Mouse (Mus musculus) midbrain, embryonic 15.5 days (tissue): Measurements from ENCODE around the gene Olfr1097. TPM values are rescaled to one million over a fixed set of nuclear protein-coding genes. Genes with fewer than 3 reads are reported as not detected.

Experiments
- ATAC-seq: fragments of 200-750 bp; cut with Nextera tagmentation; replicated peaks from 2 replicates; pipeline ENCODE4 v1.8.0; 2017; ENCODE audit warnings: moderate TSS enrichment
- H3K27ac ChIP-seq: fragments of 300-500 bp; sonication (generic); 2 replicates; pipeline ENCODE4 v1.5.1; 2015; ENCODE audit warnings: mild to moderate bottlenecking, inconsistent platforms
- H3K27me3 ChIP-seq: fragments of 300-500 bp; sonication (generic); replicated peaks from 2 replicates; pipeline ENCODE4 v1.6.1; 2015; ENCODE audit warnings: inconsistent platforms
- H3K36me3 ChIP-seq: fragments of 300-500 bp; sonication (generic); replicated peaks from 2 replicates; pipeline ENCODE4 v1.6.1; 2015; ENCODE audit warnings: inconsistent platforms
- H3K4me1 ChIP-seq: fragments of 300-500 bp; sonication (generic); 2 replicates; pipeline ENCODE4 v1.6.1; 2015; ENCODE audit warnings: inconsistent platforms
- H3K4me2 ChIP-seq: fragments of 300-500 bp; sonication (generic); 2 replicates; pipeline ENCODE4 v1.6.1; 2015; ENCODE audit warnings: inconsistent platforms, mild to moderate bottlenecking, moderate library complexity
- H3K4me3 ChIP-seq: fragments of 300-500 bp; sonication (generic); 2 replicates; pipeline ENCODE4 v1.5.1; 2015; ENCODE audit warnings: mild to moderate bottlenecking, inconsistent platforms
- H3K9ac ChIP-seq: fragments of 300-500 bp; sonication (generic); 2 replicates; pipeline ENCODE4 v1.6.1; 2015; ENCODE audit warnings: mild to moderate bottlenecking, inconsistent platforms
- H3K9me3 ChIP-seq: fragments of 300-500 bp; sonication (generic); 2 replicates; pipeline ENCODE4 v1.6.1; 2016; ENCODE audit warnings: inconsistent platforms
- WGBS: fragments of 180-500 bp; shearing (Covaris S2); methylation state at CpG from one replicate; pipeline ENCODE4 v1.1.7; 2015; ENCODE audit warnings: mixed read lengths; 5-methylcytosine and 5-hydroxymethylcytosine counted together
- polyA plus RNA-seq: library from polyadenylated mRNA; unstranded; fragments of >200 nt; fragmentation: Nextera tagmentation; extraction: Ambion mirVana; gene quantifications from 2 replicates; pipeline ENCODE4 v1.2.1, GENCODE M21; 2015

Olfr1097 gene
- polyA plus RNA-seq = not detected in 2 replicates

DNA sequence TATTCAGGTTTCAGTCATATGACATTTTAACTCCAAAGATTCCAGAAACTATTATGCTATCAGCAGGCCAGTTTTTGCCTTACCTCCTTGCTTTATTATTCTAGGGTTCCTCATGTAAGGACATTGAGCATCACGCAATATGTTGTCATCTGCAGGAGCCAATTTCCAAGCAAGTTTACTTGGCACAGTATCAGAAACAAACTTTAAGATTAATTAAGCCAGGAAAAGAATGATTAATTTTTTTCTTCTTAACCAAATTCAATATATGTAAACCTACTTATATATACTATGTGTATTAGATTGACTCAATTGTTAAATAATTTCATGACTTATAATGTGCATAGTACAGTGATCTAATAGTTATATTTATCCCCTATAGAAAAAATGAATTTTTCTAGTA, at the start of gene Olfr1097:
Gene Olfr1097, minus strand, starts transcription at position 101 of the 400 bp plus-strand sequence.
- no peaks in the 10 kb centered on the region for H3K9me3 ChIP-seq
- H3K4me1 ChIP-seq = no peaks in the 10 kb centered on the region
- WGBS = 96% methylated on average over 1 of the region's 1 CpGs
- no peak within 1 kb of the TSS for H3K27ac ChIP-seq
- H3K9ac ChIP-seq = no peak within 1 kb of the TSS
- H3K27me3 ChIP-seq = no peaks in the 10 kb centered on the region
- H3K4me3 ChIP-seq = no peak within 1 kb of the TSS
- no peak for ATAC-seq
- H3K36me3 ChIP-seq = no peaks in the 10 kb centered on the region
- H3K4me2 ChIP-seq = no peak within 1 kb of the TSS

- ATAC-seq = no peak
- H3K4me3 ChIP-seq = no peak overlapping the region
- no peak overlapping the region for H3K4me2 ChIP-seq
- no peaks in the 10 kb centered on the region for H3K9me3 ChIP-seq
- no peaks in the 10 kb centered on the region for H3K36me3 ChIP-seq
- H3K9ac ChIP-seq = no peak overlapping the region
- no peaks in the 10 kb centered on the region for H3K27me3 ChIP-seq
- no peaks in the 10 kb centered on the region for H3K4me1 ChIP-seq
- no peak overlapping the region for H3K27ac ChIP-seq
Measured at GRCm38 (mm10) chr2:86926557-86926956, 34.5 kb upstream of the Olfr1097 start.

GRCm38 (mm10) chr2:86924445-86924844, 32.4 kb upstream of the Olfr1097 start, which contains the start of gene Olfr1098:
TSS of gene Olfr1098 (minus strand) at chr2:86924545.
- no peak for ATAC-seq
- H3K27ac ChIP-seq = no peak within 1 kb of the TSS
- H3K4me2 ChIP-seq = no peak within 1 kb of the TSS
- H3K9ac ChIP-seq = no peak within 1 kb of the TSS
- no peaks in the 10 kb centered on the region for H3K9me3 ChIP-seq
- no peak within 1 kb of the TSS for H3K4me3 ChIP-seq
- no peaks in the 10 kb centered on the region for H3K4me1 ChIP-seq
- 79% methylated on average over 1 of the region's 1 CpGs for WGBS
- H3K27me3 ChIP-seq = no peaks in the 10 kb centered on the region
- H3K36me3 ChIP-seq = no peaks in the 10 kb centered on the region

DNA sequence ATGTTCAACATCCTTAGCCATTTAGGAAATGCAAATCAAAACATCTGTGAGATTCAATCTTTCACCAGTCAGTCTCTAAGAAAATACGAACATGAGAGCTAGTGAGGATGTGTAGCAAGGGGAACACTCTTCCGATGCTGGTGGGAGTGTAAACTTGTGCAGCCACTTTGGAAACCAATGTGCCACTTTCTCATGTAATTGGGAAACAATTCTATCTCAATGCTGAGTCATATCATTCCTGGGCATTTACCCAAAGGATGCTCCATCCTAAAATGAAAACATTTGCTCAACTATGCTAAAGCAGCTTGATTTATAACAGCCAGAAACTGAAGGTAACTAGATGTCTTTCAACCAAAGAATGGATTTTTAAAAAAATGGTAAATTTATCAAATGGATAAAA, 13.6 kb upstream of the Olfr1097 start:
- ATAC-seq = no peak
- H3K27ac ChIP-seq = no peak overlapping the region
- H3K27me3 ChIP-seq = no peaks in the 10 kb centered on the region
- 88% methylated on average over 2 of the region's 2 CpGs for WGBS
- H3K4me3 ChIP-seq = no peak overlapping the region
- no peaks in the 10 kb centered on the region for H3K36me3 ChIP-seq
- H3K9ac ChIP-seq = no peak overlapping the region
- H3K4me1 ChIP-seq = no peaks in the 10 kb centered on the region
- H3K4me2 ChIP-seq = no peak overlapping the region
- H3K9me3 ChIP-seq = no peaks in the 10 kb centered on the region

GRCm38 (mm10) chr2:86874702-86875101, 17.3 kb downstream of the Olfr1097 start, which contains the start of gene Gm13723:
TSS of gene Gm13723 (minus strand) at chr2:86874802.
- Histone ChIP-seq H3K36me3 (no peaks in the 10 kb centered on the region), H3K27me3 (no peaks in the 10 kb centered on the region), H3K27ac (no peak within 1 kb of the TSS), H3K4me2 (no peak within 1 kb of the TSS), H3K9ac (no peak within 1 kb of the TSS), H3K4me1 (no peaks in the 10 kb centered on the region), H3K4me3 (no peak within 1 kb of the TSS), H3K9me3 (no peaks in the 10 kb centered on the region)
- no peak for ATAC-seq
- WGBS = 66% methylated on average over 1 of the region's 1 CpGs

- no peaks in the 10 kb centered on the region for H3K4me1 ChIP-seq
- no peak for ATAC-seq
Measured at GRCm38 (mm10) chr2:86851596-86851995, 40.4 kb downstream of the Olfr1097 start, which contains the start of gene Olfr1095. TSS of gene Olfr1095 (minus strand) at chr2:86851696.

More at GRCm38 (mm10) chr2:86851596-86851995, 40.4 kb downstream of the Olfr1097 start, which contains the start of gene Olfr1095:
- Histone ChIP-seq H3K9me3 (no peaks in the 10 kb centered on the region), H3K4me2 (no peak within 1 kb of the TSS), H3K9ac (no peak within 1 kb of the TSS), H3K27me3 (no peaks in the 10 kb centered on the region), H3K4me3 (no peak within 1 kb of the TSS), H3K27ac (no peak within 1 kb of the TSS), H3K36me3 (no peaks in the 10 kb centered on the region)
- WGBS = 90% methylated on average over 3 of the region's 3 CpGs

Other genes with a start within 250 kb of the Olfr1097 start
- not detected in 2 replicates for gene Olfr1085, start 230.2 kb downstream of the Olfr1097 start, polyA plus RNA-seq
- gene Olfr1086, start 212.1 kb downstream of the Olfr1097 start, polyA plus RNA-seq = not detected in 2 replicates
- not detected in 2 replicates for gene Olfr1087, start 193.8 kb downstream of the Olfr1097 start, polyA plus RNA-seq
- gene Olfr1089, start 158.5 kb downstream of the Olfr1097 start, polyA plus RNA-seq = not detected in 2 replicates
- gene Olfr1090, start 133.2 kb downstream of the Olfr1097 start, polyA plus RNA-seq = not detected in 2 replicates
- not detected in 2 replicates for gene Olfr1093, start 109.7 kb downstream of the Olfr1097 start, polyA plus RNA-seq
- gene Olfr141, start 82.2 kb downstream of the Olfr1097 start, polyA plus RNA-seq = not detected in 2 replicates
- gene Olfr1094, start 67.6 kb downstream of the Olfr1097 start, polyA plus RNA-seq = not detected in 2 replicates
- not detected in 2 replicates for gene Olfr1095, start 40.5 kb downstream of the Olfr1097 start, polyA plus RNA-seq
- gene Gm13723, start 17.4 kb downstream of the Olfr1097 start, polyA plus RNA-seq = not detected in 2 replicates
- not detected in 2 replicates for gene Olfr1098, start 32.3 kb upstream of the Olfr1097 start, polyA plus RNA-seq
- gene Olfr1099, start 68.5 kb upstream of the Olfr1097 start, polyA plus RNA-seq = not detected in 2 replicates
- gene Olfr1100, start 87.7 kb upstream of the Olfr1097 start, polyA plus RNA-seq = not detected in 2 replicates
- not detected in 2 replicates for gene Olfr1101, start 99.0 kb upstream of the Olfr1097 start, polyA plus RNA-seq
- not detected in 2 replicates for gene Olfr1102, start 106.2 kb upstream of the Olfr1097 start, polyA plus RNA-seq
- gene Olfr1104, start 134.9 kb upstream of the Olfr1097 start, polyA plus RNA-seq = not detected in 2 replicates
- not detected in 2 replicates for gene Olfr1105, start 144.3 kb upstream of the Olfr1097 start, polyA plus RNA-seq
- gene Olfr1106, start 160.1 kb upstream of the Olfr1097 start, polyA plus RNA-seq = not detected in 2 replicates
- not detected in 2 replicates for gene Olfr1107, start 183.6 kb upstream of the Olfr1097 start, polyA plus RNA-seq
- gene Olfr1109, start 203.8 kb upstream of the Olfr1097 start, polyA plus RNA-seq = not detected in 2 replicates
- not detected in 2 replicates for gene Olfr259, start 222.4 kb upstream of the Olfr1097 start, polyA plus RNA-seq
- not detected in 2 replicates for gene Olfr1110, start 248.1 kb upstream of the Olfr1097 start, polyA plus RNA-seq